Mouse (Mus musculus) mature B cell (primary cell): ENCODE measurements around the gene Ppp4r3b.

Experiments
- in situ Hi-C: fragments of 300-500 bp; cut with MboI; formaldehyde crosslinking; loops from 2 replicates; pipeline ENCODE4 v1.14.3; 2019

Gene Ppp4r3b

DNA sequence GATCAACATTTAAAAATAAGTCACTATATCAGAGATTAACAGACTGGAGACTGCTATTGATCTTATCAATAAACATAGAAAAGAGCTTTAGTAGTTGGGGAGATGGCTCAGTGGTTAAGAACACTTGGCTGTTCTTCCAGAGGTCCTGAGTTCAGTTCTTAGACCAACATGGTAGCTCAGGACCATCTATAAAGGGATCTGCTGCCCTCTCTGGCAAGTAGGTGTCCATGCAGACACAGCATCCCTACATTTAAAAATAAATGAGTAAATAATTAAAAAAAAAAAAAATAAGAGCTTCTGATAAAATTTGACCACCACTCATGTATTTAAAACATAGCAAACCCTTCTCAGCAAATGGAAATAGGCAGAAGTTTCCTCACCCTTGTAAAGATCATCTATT lies 65.4 kb downstream of the Ppp4r3b start:
- in situ Hi-C loops: no loop called here

DNA sequence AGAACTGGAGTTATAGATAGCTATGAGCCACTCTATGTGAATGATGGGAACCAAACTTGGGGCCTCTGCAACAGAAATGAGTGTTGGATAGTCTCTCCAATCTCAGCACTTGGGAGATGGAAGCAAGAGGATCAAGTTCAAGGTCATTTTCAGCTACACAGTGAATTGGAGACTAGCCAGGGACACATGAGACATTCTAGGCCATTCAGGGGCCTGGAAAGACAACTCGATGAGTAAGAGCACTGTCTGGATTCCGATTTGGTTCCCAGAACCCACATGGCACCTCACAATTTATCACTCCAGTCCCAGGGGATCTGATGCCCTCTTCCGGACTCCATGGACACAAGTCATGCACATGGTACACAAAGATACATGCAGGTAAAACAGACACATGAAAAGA lies 65.9 kb downstream of the Ppp4r3b start:
- in situ Hi-C loops: no loop called here

DNA sequence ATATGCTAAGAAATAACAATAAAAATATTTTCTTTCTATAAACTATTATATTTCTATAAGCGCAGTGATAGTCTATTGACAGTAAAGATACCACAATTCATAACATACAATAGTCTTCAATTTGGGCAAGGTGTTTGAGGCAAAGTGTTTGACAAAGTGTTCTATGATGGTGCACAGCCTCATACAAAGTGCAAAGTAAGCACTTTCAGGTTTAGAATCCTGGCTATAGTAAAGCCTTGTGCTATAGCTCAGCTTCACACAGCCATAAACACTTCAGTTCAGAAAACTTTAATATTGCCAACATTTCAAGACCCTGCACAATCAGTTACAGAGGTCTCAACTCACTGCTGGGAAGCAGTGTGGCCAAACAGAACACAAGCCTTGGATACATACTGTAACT lies 66.7 kb downstream of the Ppp4r3b start:
- in situ Hi-C loops: no loop called here

DNA sequence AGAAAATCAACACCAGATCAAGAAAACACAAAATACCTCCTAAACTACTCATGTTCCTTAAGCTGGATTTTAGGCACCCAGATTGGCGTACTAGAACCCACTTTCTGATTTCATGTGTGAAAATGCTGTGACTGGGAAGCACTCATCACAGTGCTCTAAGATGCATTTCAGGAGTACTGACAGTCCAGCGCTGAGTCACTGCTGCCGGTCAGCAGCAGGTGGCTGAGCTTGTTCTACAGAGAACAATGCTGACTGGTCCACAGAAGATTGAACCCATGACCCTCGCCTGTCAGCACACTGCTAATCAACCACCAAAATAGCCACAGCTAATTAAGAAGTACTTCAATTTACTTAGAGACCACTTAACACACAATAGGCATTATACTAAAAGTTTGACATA lies 69.3 kb downstream of the Ppp4r3b start:
- in situ Hi-C loops: no loop called here

DNA sequence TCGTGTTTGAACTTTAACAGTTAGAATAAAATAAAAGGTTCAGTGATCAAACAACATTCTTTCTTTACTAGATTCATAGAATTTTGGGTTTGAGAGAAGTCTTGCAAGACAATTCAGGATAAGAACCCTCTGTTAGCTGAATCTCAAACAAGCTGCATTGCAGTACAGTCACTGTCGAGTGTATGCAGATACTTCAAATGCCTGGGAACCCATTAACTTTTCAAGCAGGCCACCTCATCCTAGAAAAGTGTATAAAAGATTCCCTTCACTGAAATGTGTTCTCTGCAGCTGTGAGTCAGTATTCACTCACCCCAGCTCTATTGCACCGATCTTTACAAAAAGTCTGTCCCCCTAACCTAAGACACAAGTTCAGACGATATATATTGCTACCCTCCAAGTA lies 73.3 kb downstream of the Ppp4r3b start:
- in situ Hi-C loops: no loop called here

DNA sequence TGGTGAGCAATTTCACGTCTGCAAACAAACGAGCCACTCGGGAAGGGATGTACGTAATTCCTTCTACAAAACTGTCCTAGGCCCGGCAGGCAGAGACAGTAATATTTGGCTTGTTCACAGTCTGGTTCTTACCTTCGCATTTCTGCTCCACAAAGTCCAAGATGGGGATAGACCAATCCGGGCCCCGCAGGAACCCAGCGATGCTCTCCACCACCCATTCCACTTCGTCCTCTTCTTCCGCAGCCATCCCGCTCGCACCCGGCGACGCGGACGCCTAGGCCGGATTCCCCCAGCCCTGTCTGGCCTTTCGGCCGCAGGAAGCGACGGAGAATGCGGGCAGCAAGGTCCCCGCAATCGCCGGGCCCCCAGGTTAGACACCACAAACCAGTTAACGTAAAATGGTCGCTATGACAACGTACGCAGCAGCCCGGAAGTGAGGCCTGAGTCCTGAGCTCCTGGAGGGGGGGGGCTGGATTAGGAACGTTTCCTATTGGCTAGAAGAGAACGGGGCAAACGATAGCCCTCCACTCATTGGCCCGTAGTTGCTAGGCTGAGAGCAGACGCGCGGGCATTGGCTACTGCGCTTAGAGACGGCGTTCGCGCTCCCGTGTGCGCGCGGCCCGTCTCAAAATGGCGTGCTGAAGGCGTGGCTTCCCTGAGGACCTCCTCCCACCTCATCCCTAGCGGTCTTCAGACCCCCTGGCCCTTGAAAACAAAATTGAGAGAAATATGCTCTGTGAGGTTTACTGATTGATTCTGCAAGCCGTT lies 74.4 kb downstream of the Ppp4r3b start, which contains the start of gene Cfap36:
Gene Cfap36 (minus strand): TSS at position 527 of the 768 bp plus-strand sequence.
- in situ Hi-C loops: no loop called here

DNA sequence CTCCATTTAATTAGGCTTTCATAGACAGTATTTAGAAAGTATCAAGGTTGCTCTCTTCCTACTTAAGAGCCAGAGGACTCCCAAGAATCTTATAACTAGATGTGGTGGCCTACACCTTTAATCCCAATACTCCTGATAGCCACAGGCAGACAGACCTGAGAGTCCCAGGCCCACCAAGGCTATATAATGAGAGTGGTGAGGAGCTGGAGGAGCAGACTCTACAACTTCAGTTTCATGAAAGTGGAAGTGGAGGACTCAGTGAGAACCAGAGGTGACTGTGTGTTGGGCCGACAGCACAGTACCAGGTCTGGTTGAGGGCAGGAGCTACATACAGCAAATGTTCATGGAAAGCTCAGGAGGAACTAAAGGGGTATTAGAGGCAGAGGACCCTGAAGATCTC lies 75.0 kb downstream of the Ppp4r3b start:
- in situ Hi-C loops: no loop called here

DNA sequence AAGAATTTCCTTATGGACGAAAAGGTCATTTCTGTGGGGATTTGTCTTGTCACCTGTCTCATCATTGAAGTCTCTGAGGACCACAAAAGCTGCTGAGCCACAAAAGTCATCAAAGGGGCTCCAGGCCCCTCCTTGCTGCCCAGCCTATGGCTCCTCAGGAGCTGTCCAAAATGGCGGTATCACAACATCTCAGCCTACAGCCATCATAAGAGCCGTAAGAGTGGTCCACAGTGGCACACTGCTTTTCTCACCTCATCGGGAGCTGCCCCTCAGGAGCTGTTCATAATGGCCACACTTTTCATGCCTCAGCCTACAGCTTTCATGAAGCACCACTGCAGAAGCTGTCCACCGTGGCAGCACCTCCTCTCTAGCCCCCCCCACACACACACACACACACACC lies 75.7 kb downstream of the Ppp4r3b start:
- in situ Hi-C loops: no loop called here

DNA sequence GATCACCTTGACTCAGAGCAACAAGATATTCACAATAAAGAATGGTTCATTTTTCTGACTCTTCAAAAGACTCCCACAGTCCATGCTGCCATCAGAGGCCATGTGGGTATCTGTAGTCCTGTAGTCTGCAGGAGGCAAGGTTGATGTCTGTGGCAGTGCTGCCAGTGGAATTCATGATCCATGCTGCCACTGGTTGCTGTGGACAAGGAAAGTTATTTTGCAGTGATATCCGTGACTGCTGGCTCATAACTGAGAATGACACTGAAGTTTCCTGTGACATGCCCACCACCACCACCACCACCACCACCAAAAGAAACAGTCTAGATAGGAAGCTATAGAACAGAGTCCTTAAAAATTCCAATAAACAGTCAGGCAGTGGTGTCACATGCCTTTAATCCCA lies 82.0 kb downstream of the Ppp4r3b start:
- in situ Hi-C loops: no loop called here

DNA sequence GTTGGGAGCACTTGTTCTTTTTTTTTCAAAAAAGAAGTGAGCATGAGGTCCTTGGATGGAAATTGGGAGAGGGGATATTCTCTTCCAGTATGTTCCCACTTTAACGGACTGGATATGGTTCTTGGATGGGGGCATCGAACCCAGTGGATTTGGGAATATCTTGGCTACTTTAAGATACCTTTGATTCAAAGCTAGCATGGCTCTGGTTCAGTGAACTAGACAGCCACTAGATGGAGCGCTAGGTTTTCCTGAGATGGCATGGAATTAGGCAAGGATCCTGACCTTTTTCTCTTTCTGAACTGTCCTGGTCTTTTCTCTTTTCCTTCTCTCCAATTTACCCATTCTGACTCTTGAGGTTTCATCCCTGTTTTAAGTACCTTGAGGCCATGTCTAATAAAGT lies 95.1 kb downstream of the Ppp4r3b start:
- in situ Hi-C loops: no loop called here
